Mouse (Mus musculus) neutrophil, adult 83 days (primary cell): ENCODE results near the gene Cd200r4. TPM values are rescaled to one million over a fixed set of nuclear protein-coding genes. Genes with fewer than 3 reads are reported as not detected.

Source experiments
- total RNA-seq, 2 experiments: library from RNA; stranded (reverse); gene quantifications; one replicate each; pipeline ENCODE4 v1.2.4; 2023

The Cd200r4 gene
- total RNA-seq, result 1 to 10 TPM; 1.0 to 1.2 TPM

GRCm38 (mm10) chr16:44811544-44811943 lies at the start of gene Cd200r4:
Cd200r4 (plus strand) TSS chr16:44811733.

GRCm38 (mm10) chr16:44765555-44766319 lies 45.8 kb upstream of the Cd200r4 start, which contains the start of gene Cd200r1:
Cd200r1 (plus strand) TSS chr16:44765736.

GRCm38 (mm10) chr16:44866797-44867196 lies 55.3 kb downstream of the Cd200r4 start, which contains the start of gene Cd200r2:
Cd200r2 (plus strand) TSS chr16:44867097.

Other genes with a start within 250 kb of the Cd200r4 start
- gene Nepro, start 87.4 kb upstream of the Cd200r4 start, total RNA-seq, result 1 to 10 TPM; 7.0 to 8.5 TPM
- gene Gtpbp8, start 65.4 kb upstream of the Cd200r4 start, total RNA-seq, result 10 to 100 TPM in 1 of 2 experiments, 1 to 10 TPM in 1; 9.8 to 12.8 TPM
- gene Cd200r1, start 46.0 kb upstream of the Cd200r4 start, total RNA-seq, result 10 to 100 TPM; 13.3 to 14.0 TPM
- gene Cd200r2, start 55.4 kb downstream of the Cd200r4 start, total RNA-seq, result under 1 TPM in 1 of 2 experiments, not detected in 1; 0.20 TPM
- 1 to 10 TPM; 4.6 to 4.7 TPM for gene Cd200r3, start 131.9 kb downstream of the Cd200r4 start, total RNA-seq